Mouse (Mus musculus): ENCODE data around the gene Alpi. TPM values are rescaled to one million over a fixed set of nuclear protein-coding genes. Genes with fewer than 3 reads are reported as not detected.

The Alpi gene
- polyA plus RNA-seq, 1 experiment, result not detected

DNA sequence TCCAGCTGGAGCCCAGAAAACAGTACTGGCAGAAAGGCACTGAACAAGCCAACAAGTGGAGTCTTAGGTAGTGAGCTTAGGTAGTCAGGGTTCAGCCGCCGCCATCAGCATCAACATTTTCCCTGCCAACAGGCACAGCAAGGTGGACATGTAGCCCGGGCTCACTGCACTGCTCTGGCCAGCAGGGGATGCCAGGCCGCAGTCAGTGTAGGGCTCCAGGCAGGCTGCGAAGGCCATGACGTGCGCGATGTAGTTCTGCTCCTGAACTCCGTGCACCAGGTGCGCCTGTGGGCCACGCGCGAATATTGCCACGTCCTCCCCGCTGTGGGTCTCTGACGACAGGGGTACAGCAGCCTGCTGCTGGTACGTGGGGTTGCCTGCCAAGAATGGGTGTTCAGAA is 14.4 kb downstream of the Alpi start:
- Histone ChIP-seq H3K4me1 (ENCODE audit: control insufficient read depth, insufficient read depth, low read length) (no peaks in the 10 kb centered on the region), H3K27ac (ENCODE audit: insufficient read depth, low read depth, low read length) (no peak overlapping the region), H3K4me3 (ENCODE audit: insufficient read depth, low read depth, low read length) (no peak overlapping the region)
- TF ChIP-seq POLR2A (IDR thresholded peaks at IDR 0.05; ENCODE audit: insufficient read depth, low read depth, low read length), result no peak
- TF ChIP-seq CTCF (IDR thresholded peaks at IDR 0.05; ENCODE audit: insufficient read depth, low read depth, low read length), result no peak
- 77% methylated on average over 17 of the region's 17 CpGs for WGBS

DNA sequence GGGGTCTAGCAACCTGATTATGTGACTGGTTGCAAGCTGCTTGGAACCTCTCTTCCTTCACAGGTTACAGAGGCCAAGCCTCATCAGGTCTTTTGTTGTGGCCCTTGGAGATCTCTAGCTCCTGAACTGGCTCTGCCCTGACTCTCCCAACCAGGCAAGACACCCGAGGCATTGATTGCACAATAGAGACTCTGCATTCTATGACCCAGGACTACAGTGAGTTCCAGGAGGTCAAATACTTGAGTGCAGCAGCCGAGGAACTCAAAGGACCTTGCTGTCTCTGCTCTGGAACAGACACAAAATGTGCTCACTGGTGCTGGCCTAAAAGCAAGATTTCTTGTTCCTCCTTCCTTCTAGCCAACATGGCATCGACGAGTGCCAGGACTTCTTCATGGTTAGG is 15.2 kb downstream of the Alpi start:
- WGBS, result 72% methylated on average over 4 of the region's 4 CpGs
- Histone ChIP-seq H3K4me3 (ENCODE audit: insufficient read depth, low read depth, low read length) (no peak overlapping the region), H3K27ac (ENCODE audit: insufficient read depth, low read depth, low read length) (no peak overlapping the region), H3K4me1 (ENCODE audit: control insufficient read depth, insufficient read depth, low read length) (no peaks in the 10 kb centered on the region)
- TF ChIP-seq CTCF (IDR thresholded peaks at IDR 0.05; ENCODE audit: insufficient read depth, low read depth, low read length) (no peak), POLR2A (IDR thresholded peaks at IDR 0.05; ENCODE audit: insufficient read depth, low read depth, low read length) (no peak)

DNA sequence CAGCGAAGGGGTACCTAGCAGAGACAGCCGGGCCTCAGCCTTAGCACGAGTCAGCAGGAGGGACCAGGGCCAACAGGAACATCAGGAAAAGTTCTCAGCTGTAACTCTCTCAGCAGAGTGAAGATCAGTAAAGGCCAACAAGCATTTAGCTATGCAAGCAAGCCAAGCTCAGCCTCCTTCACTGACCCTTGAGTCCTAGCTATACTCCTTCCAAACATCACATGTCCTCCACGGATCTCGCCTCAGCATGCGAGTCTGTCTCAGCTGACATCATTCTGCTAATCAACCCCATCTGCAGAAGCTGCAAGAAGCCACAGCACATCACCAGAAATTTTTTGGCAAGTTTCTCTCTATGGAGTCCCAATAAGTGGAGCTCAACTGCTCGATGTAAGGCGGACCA is 27.6 kb downstream of the Alpi start:
- WGBS, result 87% methylated on average over 8 of the region's 8 CpGs
- H3K4me1 ChIP-seq (ENCODE audit: control insufficient read depth, insufficient read depth, low read length), result no peaks in the 10 kb centered on the region
- no peak for TF ChIP-seq POLR2A (IDR thresholded peaks at IDR 0.05; ENCODE audit: insufficient read depth, low read depth, low read length)
- TF ChIP-seq CTCF (IDR thresholded peaks at IDR 0.05; ENCODE audit: insufficient read depth, low read depth, low read length), result no peak

DNA sequence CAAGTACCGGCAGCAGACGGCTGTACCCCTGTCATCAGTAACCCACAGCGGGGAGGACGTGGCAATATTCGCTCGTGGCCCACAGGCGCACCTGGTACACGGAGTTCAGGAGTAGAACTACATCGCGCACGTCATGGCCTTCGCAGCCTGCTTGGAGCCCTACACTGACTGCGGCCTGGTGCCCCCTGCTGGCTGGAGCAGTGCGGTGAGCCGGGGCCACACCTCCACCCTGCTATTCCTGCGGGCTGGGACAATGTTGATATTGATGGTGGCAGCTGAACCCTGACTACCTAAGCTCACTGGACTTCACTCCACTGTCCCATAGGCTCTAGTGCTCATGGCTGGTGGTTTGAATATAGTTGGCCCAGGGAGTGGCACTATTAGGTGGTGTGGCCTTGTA is 30.7 kb downstream of the Alpi start:
- WGBS, result 60% methylated on average over 16 of the region's 16 CpGs
- TF ChIP-seq POLR2A (IDR thresholded peaks at IDR 0.05; ENCODE audit: insufficient read depth, low read depth, low read length), result no peak
- TF ChIP-seq CTCF (IDR thresholded peaks at IDR 0.05; ENCODE audit: insufficient read depth, low read depth, low read length), result no peak

More for the DNA sequence above, 27.6 kb downstream of the Alpi start:
- Histone ChIP-seq H3K4me3 (ENCODE audit: insufficient read depth, low read depth, low read length) (no peak overlapping the region), H3K27ac (ENCODE audit: insufficient read depth, low read depth, low read length) (no peak overlapping the region)

DNA sequence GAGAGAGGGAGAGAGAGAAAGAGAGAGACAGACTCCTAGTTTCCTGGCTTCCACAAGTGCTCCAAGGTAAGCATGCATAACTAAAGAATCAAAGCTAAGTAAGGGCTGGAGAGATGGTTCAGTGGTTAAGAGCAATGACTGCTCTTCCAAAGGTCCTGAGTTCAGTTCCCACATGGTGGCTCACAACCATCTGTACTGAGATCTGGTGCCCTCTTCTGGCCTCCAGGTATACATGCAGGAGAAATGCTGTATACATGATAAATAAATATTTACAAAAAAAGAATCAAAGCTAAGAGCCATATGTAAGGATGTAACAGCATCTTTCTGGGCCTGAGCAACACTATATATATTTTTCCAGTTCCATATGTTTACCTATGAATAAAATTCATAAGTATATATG is 40.5 kb downstream of the Alpi start:
- H3K4me1 ChIP-seq (ENCODE audit: control insufficient read depth, insufficient read depth, low read length), result no peaks in the 10 kb centered on the region
- H3K4me3 ChIP-seq (ENCODE audit: insufficient read depth, low read depth, low read length), result no peak overlapping the region
- TF ChIP-seq POLR2A (IDR thresholded peaks at IDR 0.05; ENCODE audit: insufficient read depth, low read depth, low read length) (no peak), CTCF (IDR thresholded peaks at IDR 0.05; ENCODE audit: insufficient read depth, low read depth, low read length) (no peak)
- H3K27ac ChIP-seq (ENCODE audit: insufficient read depth, low read depth, low read length), result no peak overlapping the region

More for the DNA sequence above, 30.7 kb downstream of the Alpi start:
- Histone ChIP-seq H3K4me1 (ENCODE audit: control insufficient read depth, insufficient read depth, low read length) (no peaks in the 10 kb centered on the region), H3K27ac (ENCODE audit: insufficient read depth, low read depth, low read length) (no peak overlapping the region), H3K4me3 (ENCODE audit: insufficient read depth, low read depth, low read length) (no peak overlapping the region)

DNA sequence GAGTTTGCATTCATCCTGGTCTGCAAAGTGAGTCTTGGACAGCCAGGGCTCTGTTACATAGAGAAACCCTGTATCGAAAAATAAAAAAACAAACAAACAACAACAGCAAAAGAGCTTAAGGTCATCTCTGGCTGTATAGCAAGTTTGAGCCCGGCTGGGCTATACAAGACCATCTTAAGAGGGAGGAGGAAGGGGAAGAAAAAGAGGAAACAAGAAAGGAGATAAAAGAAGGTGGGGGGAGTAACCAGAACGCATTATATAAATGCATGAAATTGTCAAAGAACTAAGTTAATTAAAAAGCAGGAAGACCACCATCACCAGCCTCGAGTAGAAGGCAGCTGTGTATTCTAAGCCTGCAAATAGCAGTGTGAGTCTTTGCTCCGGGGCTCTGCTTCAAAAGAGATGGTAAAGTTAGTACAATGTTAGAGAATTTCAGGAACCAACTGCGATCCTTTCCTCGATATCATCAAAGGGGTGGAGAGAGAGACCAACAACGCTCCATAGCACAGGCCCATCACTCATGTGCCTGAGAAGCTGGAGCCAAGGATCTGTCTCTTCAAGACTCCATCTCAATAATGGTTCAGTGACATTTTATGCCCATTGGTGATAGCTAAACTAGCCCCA is 42.3 kb downstream of the Alpi start:
- 73% methylated on average over 8 of the region's 8 CpGs for WGBS
- no peak overlapping the region for H3K27ac ChIP-seq (ENCODE audit: insufficient read depth, low read depth, low read length)
- H3K4me1 ChIP-seq (ENCODE audit: control insufficient read depth, insufficient read depth, low read length), result no peaks in the 10 kb centered on the region
- H3K4me3 ChIP-seq (ENCODE audit: insufficient read depth, low read depth, low read length), result no peak overlapping the region
- TF ChIP-seq CTCF (IDR thresholded peaks at IDR 0.05; ENCODE audit: insufficient read depth, low read depth, low read length), result no peak
- TF ChIP-seq POLR2A (IDR thresholded peaks at IDR 0.05; ENCODE audit: insufficient read depth, low read depth, low read length), result no peak

DNA sequence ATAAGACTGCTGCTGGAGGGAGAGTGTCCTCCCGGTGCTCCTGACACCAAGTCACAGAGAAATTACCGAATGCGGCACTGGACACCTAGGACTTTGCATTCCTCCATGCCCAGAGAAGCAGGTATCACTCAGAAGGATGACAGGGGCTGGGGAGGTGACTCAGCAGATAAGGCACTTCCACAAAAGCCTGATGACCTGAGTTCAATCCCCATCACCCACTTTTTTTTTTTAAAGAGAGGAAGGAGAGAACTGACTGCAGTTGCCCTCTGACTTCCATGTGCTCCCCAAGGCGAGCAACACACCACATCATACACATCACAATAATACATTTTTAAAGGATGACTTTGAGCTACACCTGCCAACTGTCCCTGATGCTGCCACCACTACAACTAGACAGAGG is 44.3 kb downstream of the Alpi start:
- peaks cover 2% of the 10 kb centered on the region; the same call in 1 of the 2 replicates for H3K4me1 ChIP-seq (ENCODE audit: control insufficient read depth, insufficient read depth, low read length)
- H3K4me3 ChIP-seq (ENCODE audit: insufficient read depth, low read depth, low read length), result no peak overlapping the region
- TF ChIP-seq POLR2A (IDR thresholded peaks at IDR 0.05; ENCODE audit: insufficient read depth, low read depth, low read length) (no peak), CTCF (IDR thresholded peaks at IDR 0.05; ENCODE audit: insufficient read depth, low read depth, low read length) (no peak)
- 77% methylated on average over 4 of the region's 4 CpGs for WGBS
- H3K27ac ChIP-seq (ENCODE audit: insufficient read depth, low read depth, low read length), result no peak overlapping the region

DNA sequence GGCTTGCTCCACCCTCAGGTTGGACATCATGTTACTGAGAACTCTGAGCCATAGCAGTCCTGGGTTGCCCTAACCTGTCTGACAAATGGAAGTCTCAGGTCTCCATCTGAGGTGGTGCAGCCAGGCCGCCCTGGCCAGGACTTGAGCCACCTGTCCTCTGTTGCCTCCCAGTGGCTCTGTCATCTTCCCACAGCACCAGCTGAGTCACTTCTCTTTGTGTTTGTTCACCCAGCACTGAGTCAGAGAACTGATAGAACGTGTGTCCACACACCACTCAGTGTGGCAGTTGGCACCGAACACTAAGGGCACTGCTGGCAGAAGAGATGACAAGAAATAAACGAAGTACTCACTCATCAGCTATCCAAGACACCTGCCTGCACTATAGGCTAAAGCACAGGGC is 50.0 kb downstream of the Alpi start:
- H3K4me1 ChIP-seq (ENCODE audit: control insufficient read depth, insufficient read depth, low read length), result peaks cover 20% of the 10 kb centered on the region
- TF ChIP-seq POLR2A (IDR thresholded peaks at IDR 0.05; ENCODE audit: insufficient read depth, low read depth, low read length) (no peak), CTCF (IDR thresholded peaks at IDR 0.05; ENCODE audit: insufficient read depth, low read depth, low read length) (no peak)
- 49% methylated on average over 4 of the region's 4 CpGs for WGBS
- H3K4me3 ChIP-seq (ENCODE audit: insufficient read depth, low read depth, low read length), result no peak overlapping the region
- no peak overlapping the region for H3K27ac ChIP-seq (ENCODE audit: insufficient read depth, low read depth, low read length)

DNA sequence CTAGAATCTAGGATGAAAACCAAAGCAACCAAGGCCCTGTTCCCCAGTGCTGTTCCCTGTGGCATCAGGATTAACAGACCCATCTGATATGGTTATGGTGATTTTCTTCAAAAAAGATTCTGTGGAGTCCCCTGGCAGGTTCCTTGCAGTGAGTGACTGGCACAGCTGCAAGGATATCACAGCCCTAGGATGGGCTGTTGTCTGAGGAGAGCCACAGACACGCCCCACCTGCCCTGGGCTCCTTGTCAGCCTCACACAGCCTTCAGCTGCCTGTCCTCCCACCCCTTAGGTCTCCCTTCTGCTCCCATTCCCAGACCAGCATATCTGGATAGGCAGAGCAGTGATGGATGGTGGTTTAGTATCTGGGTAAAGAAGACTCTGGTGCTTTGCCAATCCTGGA is 50.7 kb downstream of the Alpi start:
- Histone ChIP-seq H3K4me1 (ENCODE audit: control insufficient read depth, insufficient read depth, low read length) (peaks cover 20% of the 10 kb centered on the region), H3K4me3 (ENCODE audit: insufficient read depth, low read depth, low read length) (no peak overlapping the region), H3K27ac (ENCODE audit: insufficient read depth, low read depth, low read length) (no peak overlapping the region)
- no peak for TF ChIP-seq POLR2A (IDR thresholded peaks at IDR 0.05; ENCODE audit: insufficient read depth, low read depth, low read length)
- TF ChIP-seq CTCF (IDR thresholded peaks at IDR 0.05; ENCODE audit: insufficient read depth, low read depth, low read length), result no peak
- WGBS, result 86% methylated on average over 1 of the region's 1 CpGs

DNA sequence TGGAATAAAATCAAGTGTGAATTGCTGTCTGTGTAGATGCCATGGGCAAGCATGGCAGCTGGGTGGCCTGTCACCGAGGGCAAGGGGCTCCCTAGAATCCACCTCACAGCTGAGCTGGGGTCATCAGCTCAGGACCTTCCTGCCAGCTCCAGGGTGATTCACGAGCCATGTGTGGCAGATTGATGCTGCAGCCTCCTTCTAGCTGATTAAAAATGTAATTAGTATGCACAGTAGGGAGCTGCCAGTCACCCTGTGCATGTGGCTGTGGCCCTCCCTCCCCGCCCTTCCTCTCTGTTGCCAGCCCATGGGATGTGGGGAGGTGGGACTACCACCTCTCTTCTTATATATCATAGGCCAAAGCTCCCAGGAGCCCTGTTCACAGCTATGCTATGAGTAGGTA is 51.3 kb downstream of the Alpi start:
- H3K27ac ChIP-seq (ENCODE audit: insufficient read depth, low read depth, low read length), result no peak overlapping the region
- 58% methylated on average over 3 of the region's 3 CpGs for WGBS
- peaks cover 20% of the 10 kb centered on the region for H3K4me1 ChIP-seq (ENCODE audit: control insufficient read depth, insufficient read depth, low read length)
- TF ChIP-seq POLR2A (IDR thresholded peaks at IDR 0.05; ENCODE audit: insufficient read depth, low read depth, low read length), result no peak
- TF ChIP-seq CTCF (IDR thresholded peaks at IDR 0.05; ENCODE audit: insufficient read depth, low read depth, low read length), result no peak
- no peak overlapping the region for H3K4me3 ChIP-seq (ENCODE audit: insufficient read depth, low read depth, low read length)

Other genes with a start within 250 kb of the Alpi start
- not detected in 2 replicates for gene Alppl2, start 11.7 kb downstream of the Alpi start, polyA plus RNA-seq (2012; ENCODE audit: insufficient read depth, insufficient read length, low replicate concordance, missing spikeins)
- not detected in 2 replicates for gene Akp3, start 23.4 kb upstream of the Alpi start, polyA plus RNA-seq (2012; ENCODE audit: insufficient read depth, insufficient read length, low replicate concordance, missing spikeins)
- gene Ecel1, start 54.9 kb upstream of the Alpi start, polyA plus RNA-seq (2012; ENCODE audit: insufficient read depth, insufficient read length, low replicate concordance, missing spikeins), result not detected in 2 replicates
- gene Prss56, start 81.7 kb upstream of the Alpi start, polyA plus RNA-seq (2012; ENCODE audit: insufficient read depth, insufficient read length, low replicate concordance, missing spikeins), result not detected in 2 replicates
- not detected in 2 replicates for gene Chrnd, start 89.0 kb upstream of the Alpi start, polyA plus RNA-seq (2012; ENCODE audit: insufficient read depth, insufficient read length, low replicate concordance, missing spikeins)
- not detected in 2 replicates for gene Chrng, start 103.1 kb upstream of the Alpi start, polyA plus RNA-seq (2012; ENCODE audit: insufficient read depth, insufficient read length, low replicate concordance, missing spikeins)
- not detected in 2 replicates for gene Eif4e2, start 112.3 kb upstream of the Alpi start, polyA plus RNA-seq (2012; ENCODE audit: insufficient read depth, insufficient read length, low replicate concordance, missing spikeins)
- not detected in 2 replicates for gene Efhd1, start 162.8 kb upstream of the Alpi start, polyA plus RNA-seq (2012; ENCODE audit: insufficient read depth, insufficient read length, low replicate concordance, missing spikeins)
- 228 TPM in 1 of 2 replicates, not detected in the other for gene Gigyf2, start 225.4 kb upstream of the Alpi start, polyA plus RNA-seq (2012; ENCODE audit: insufficient read depth, insufficient read length, low replicate concordance, missing spikeins)